Mouse (Mus musculus) megakaryocyte progenitor cell, adult 5-6 weeks (primary cell): ENCODE results near the gene Rasgef1b. TPM values are rescaled to one million over a fixed set of nuclear protein-coding genes. Genes with fewer than 3 reads are reported as not detected.

Experiments
- ATAC-seq: replicated peaks from 2 replicates; pipeline ENCODE4 v1.8.0; 2016; ENCODE audit warnings: mild to moderate bottlenecking, moderate TSS enrichment, inconsistent platforms; ENCODE audit not compliant: poor library complexity
- total RNA-seq, 2 experiments: library from RNA; stranded (forward) in 1 of 2; stranded (reverse) in 1 of 2; fragments of 157-497, 149-512 nt in 1 of 2; fragments of 200-1000 nt in 1 of 2; gene quantifications; 2 replicates each; pipeline versions ENCODE4 v1.2.3 to v1.2.4; 2015 to 2017

Gene Rasgef1b
- total RNA-seq, 2 experiments from 2014 or later: 1.8 to 2.2 TPM

DNA sequence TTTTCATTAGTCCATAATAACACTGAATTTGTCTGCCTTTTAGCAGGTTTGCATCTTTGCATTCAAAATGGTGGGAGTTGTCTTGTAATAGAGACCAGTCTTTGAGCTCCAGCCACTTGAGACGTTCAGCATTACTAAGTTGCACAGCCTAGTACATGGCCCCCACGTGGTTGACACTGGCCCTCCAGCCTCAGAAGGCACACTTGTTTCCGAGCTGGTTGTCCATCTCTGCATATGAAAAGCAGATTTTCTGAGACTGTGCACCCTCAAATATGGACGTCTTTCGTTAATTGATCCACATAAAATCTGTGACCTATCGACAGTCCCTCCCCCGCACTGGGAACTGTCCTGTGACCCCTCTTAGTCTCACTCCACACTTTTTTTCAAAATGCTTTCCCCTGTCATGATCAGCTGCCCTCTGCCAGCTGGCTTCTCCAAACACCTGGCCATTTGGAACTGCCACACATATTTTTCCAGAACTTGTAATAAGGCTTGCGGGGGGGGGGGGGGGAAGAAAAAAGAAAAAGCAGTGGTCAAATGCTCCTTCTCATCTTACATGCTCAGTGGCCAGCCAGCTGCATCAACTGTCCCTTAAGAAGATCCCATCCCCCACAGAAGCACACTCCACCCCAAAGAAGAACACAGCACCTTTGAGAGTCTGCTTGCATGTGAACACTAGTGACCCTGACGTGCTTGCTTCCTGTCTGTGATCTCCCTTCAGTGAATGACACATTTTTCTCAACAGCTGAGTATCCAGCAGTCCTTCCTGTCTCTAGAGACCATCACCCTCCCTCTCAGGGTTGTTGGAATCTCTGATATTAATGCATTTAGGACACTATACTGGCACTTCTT, 231.7 kb downstream of the Rasgef1b start:
- ATAC-seq: no peak

DNA sequence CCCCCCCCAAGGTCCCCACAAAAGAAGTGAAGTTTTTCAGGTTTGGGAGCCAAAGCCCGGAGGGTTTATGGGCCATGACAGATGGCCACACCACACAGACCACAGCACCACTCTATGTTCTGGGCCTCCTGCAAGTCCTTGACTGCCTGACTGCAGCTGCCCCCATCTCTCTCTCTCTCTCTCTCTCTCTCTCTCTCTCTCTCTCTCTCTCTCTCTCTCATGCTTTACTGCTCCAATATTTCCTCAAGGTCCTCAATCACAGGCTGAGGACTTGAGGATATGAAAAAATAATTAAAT, 232.8 kb downstream of the Rasgef1b start:
- ATAC-seq: no peak

DNA sequence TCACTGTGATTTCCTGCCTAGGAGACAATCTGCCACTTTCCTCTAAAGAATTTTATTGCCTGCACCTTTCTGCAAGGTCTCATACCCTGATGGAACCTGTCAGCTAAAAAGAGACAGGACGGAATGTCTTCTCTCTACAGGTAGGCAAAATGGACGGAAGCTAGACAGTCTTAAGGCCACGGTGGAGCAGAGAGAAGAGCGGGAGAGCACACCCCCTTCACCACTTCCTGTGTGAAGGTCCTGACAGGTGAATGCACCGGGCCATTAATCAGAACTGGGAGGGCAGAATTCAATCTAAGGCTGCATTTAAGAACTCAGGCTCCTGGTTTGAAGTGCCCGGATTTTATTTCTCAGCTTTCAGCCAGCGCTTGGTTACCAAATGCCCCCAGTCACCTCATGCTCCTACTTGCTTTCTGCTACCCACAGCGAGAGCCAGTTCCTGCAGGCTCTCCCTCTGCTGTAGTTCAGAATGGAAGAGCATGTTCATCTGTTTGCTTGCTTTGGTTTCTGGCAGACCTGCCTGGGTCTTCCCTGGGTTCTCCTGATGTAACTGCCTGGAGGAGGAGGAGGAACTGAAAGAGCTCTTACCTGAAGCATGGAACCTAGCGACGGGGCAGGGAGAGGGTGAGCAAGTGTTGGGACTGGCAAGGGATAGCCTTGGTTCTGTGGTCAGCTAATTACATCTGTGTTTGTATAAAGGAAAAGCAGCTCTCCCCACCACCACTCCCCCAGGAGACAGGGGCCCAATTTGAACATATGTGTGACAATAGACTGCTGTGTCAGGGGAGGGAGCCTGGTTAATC, 233.3 kb downstream of the Rasgef1b start:
- no peak for ATAC-seq

DNA sequence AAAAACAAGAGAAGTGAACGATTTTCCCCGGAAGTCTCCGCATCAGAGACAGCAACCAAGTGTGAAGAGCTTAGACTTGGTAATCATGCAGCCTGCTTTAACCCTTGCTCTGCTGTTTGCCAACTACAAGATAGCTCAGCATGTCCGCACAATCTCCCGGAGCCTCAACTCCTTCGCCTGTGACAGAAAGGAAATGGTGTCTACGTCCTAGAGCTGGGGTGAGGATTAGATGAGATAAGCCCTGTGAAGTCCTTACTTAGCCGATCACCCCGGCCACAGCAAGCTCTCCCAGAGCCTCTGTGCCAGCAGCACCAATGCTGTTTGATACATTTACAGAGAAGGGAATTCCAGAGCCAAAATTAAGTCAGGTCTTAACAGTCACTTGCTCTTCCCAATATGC, 235.0 kb downstream of the Rasgef1b start:
- no peak for ATAC-seq

DNA sequence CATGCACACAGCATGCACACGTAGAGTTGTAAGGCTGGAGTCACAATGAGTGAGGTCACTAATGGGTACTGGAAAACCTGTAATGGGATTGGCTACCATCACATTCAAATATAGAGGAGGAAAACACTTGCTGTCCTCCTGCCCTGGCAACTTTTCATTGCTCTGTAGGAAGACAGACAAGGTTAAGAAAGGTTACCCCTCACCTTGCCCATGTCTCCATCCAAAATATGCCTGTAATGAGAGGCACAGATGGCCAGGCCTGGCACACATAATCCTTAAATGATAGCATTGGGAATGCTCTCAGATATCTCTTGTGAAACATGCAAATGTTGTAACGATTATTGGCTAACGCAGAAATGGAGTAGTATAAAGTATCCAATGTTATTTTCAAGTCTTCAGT, 235.8 kb downstream of the Rasgef1b start:
- no peak for ATAC-seq

DNA sequence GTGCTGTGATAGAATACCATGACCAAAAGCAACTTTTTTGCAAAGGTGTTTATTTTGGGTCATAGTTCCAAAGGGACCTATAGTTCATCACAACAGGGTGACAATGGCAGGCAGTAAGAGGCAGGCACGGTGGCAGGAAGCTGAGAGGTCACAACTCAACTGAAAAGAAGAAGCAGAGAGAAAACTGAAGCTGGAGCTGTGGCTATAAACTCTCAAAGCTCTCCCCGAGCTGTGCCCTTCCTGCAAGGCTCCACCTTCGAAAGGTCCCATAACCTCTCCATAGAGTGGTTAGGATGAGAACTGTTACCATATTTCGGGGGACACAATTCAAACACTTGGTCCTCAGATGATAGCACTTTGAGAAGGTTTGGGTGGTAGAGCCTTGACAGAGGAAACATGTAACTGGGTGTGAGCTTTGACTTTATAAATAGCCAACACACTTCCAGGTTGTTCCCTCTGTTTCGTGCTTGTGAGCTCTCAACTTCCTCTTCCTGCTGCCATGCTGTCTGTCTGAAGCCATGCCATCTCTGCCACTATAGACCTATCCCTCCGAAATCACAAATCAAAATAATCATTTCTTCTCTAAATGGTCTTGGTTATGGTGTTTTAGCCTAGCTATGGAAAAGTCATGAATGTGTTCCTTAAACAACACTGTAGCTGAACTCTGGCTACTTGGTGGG, 240.2 kb downstream of the Rasgef1b start:
- peak; percentile 55 for ATAC-seq

DNA sequence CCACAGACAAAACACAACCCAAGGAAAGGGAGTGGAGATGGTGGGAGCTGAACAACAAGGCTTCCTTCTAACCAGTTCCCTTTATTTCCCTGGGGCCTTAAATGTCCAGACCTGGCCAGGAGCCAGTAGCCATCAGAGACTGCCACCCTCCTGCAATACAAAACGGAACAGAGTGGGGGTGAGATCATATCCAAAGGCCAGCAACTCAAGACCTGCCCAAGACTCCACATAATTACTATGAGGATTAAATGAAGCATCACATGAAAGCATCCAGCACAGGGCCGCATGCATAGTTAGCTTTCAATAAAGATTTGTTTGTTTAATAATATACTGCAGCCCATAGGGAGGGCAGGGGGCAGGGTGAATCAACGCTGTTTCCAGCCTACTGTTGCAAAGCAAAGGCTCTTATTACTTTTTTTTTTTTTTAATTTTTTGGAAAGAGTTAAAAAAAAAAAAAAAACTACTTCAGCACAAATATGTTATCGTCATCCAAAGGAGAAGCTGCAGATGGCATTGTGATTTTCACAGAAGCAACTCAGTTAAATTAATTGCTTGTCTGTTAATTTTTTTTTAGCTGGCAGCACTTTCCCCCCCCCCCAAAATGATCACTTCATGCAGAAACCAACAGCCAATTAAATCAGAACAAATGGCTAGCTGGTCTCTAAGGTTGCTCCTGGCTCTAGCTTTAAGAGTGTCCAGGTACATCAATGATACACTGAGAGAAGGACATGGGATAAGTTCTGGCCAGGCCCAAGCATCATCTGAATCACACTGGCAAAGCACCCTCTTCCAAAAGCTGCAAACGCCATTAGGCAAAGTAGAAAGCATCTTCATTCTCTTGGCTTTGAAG, 241.6 kb downstream of the Rasgef1b start:
- no peak for ATAC-seq

DNA sequence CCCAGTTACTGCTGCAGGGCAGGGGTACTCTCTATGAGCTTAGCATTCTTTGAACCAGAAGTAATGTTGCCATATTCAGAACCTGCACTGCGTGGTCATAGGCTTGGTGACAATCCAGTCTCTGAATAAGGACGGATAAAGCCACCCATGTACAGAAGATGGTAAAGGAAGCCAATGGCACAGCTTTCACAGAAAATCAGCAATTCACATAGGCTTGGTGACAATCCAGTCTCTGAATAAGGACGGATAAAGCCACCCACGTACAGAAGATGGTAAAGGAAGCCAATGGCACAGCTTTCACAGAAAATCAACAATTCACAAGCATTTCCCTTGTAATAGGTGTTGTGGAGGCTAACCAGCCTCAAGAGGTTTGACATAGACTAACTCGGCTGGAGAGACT, 245.7 kb downstream of the Rasgef1b start:
- no peak for ATAC-seq

DNA sequence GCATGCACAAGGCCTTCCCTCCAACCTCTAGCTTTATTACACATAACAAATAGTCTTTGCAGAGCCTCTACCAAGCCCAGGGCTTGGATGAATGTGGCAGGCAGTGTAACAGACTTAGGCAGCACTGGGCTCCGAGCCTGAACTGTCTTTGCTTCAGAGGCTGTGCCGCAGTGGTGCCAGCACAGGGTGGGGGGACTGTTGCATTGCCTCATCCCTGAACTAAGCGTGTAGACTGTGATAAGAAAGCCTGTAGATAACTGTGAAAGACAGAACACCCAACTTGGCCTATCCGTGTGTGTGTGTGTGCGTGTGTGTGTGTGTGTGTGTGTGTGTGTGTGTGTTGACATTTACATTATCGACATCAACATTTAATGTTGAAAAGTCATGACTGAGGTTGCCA, 246.3 kb downstream of the Rasgef1b start:
- ATAC-seq: peak; percentile 57

DNA sequence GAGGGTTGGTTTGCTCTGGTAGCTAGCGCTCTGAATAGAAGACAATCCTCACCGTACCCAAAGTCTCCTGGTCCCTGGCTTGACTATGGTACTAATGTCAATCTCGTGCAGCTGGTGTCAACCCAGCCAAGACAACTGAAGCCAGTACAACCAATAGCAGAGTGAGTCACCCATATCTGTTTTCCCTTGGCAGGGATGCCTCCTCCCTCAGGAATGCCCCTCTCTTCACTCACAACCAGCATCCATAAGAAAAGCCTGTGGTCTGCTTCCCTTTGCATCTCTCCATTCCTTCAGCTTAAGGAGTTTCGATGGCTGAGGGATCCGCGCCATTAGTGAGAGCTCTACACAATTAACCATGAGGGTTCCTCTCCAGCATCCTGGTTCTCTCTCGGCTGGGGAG, 246.8 kb downstream of the Rasgef1b start:
- ATAC-seq: no peak

DNA sequence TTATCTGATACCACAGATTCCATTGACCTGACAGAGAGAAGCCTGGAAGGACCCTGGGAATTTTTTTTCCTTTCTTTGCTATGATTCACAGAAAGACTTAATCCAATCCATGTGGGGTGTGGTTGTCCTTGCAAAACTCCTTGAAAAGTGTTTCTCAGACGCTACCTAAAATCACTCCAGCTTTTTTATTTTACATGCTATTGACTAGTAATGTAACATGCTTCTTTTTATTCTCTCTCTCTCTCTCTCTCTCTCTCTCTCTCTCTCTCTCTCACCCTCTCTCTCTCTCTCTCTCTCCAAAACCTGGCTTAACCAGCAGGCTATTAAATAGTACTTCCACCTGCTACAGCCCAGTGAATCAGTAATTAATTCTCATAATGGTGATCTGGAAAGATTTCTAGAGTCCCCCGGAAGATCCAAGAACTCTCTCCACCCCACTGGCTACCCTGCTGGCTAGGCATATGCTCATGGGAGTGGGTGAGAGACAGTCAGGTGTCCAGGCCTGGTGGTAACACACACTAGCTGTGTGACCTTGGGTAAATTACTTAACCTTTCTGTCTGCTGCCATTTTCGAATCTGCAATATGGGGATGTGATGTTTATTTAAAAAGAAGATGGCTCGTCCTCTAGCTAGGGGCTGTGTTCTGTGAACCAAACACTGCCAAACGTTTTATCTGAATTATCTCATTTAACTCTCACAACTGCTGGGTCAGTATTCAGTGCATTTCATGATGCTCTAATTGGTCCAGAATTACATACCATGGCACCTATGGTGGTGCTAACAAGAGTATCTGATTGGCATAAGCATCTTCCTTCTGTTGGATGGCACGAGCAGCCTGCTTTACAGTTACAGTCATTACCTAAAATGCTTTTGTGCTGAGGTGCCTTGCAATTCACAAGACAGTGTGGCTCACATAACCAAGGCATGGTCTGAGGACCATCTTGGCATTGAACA, 248.5 kb downstream of the Rasgef1b start:
- ATAC-seq: no peak

DNA sequence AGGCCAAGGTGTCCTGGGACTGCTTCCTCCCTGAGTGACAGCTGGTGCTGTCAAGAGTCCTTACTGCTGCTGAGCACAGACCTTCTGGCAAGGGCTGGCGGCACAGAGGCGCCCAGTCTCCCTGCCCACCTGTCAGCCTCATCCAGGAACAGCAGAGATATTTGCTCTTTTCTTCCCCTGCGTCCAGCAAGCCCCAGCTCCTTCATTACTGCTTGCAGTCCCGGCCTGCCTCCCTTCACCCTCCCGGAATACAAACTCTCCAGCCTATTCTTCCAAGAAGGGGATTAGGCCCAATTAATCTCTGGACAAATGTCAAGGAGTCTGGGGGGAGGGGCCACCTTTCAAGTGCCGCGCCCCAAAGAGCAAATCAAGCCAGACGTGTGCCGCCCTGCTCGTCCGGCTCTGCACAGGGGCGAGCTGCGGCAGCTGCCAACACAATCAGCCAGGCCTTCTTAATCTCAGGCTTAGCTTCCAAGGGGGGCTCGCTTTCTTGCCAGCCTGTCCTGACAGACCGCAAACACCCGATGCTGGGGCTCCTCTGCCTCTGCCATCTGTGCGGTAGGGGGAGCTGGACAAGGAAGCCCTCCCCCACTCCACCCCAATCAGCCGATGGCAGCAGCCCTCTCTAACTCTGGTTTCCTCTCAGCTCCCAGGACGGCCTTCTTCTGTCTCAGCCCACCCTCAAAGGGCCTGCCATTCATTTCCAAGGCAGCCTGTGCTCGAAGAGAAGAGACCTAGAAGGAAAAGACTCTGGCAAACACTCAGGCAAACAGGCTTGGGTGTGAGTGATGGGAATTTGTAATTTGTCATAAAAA, 249.4 kb downstream of the Rasgef1b start:
- ATAC-seq: peak; percentile 62

DNA sequence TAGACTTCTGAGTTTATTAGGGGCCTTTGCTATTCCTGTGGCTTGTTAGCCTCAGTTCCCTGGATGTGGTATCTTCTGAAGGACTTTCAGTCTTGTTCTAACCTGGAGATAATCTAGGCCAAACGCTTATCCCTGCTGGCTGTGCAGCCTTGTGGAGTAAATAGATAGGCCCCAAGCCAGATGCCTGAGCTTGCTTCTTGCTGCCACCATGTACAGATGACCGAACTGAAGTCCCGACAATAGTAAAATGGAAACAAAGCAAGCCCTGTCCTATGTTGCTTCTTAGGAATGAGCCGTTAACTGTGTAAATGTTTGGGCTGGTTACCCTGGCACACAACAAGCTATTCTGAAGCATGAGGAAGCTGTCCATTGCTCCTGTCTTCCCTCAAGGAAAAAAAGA, 250.1 kb downstream of the Rasgef1b start:
- peak; percentile 62 for ATAC-seq

DNA sequence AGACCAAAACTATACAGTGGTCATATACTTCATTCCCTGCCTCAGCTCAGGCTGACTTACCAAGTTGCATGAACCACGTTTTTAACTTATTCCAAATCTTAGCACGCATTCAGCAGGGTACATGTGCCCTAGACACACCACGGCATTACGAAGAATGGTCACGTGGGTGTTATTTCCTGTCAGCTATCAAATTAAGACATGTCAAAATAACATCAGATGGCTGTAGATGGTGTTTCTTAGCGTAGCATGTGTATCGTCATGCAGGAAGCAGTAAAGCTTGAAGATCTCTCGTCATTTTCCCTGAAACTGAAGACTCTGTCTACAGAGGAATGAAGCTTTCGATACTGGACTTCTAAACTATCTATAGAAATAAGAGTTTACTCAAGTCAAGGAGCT, 251.4 kb downstream of the Rasgef1b start:
- no peak for ATAC-seq

DNA sequence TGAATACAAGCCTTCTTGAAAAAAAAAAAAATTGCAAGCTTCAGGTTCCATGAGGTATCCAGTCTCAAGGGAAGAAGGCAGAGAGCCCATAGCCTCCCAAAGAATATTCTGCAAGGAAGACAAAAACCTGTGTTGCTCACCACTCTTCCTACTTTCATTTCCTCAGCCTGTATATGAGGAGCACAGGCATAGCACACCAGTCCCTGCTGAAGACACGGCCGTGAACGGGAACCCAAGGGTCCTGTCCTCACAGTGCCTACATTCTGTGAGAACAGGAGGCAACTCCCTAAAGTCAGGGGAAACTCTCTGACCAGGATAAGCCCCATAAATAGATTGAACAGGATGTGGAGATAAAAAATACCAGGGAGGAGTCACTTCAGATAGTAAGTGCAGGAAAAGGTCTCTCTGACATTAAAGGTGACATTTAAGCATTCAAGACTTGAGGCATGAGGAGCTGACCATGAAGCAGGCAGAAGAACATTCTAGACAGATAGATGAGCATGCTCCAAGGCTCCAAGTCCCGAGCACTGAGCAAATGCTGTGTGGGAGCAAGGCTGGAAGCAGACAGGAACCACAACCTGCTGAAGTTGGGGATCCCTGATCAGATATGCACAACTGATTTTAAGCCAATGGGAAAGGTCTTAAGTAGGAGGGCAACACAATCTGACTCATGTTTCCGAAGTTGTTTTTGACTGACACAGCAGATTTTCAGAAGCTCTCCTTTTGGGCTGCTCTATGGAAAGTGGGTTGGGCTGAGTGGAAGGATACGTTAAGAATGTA, 252.0 kb downstream of the Rasgef1b start:
- ATAC-seq: no peak

DNA sequence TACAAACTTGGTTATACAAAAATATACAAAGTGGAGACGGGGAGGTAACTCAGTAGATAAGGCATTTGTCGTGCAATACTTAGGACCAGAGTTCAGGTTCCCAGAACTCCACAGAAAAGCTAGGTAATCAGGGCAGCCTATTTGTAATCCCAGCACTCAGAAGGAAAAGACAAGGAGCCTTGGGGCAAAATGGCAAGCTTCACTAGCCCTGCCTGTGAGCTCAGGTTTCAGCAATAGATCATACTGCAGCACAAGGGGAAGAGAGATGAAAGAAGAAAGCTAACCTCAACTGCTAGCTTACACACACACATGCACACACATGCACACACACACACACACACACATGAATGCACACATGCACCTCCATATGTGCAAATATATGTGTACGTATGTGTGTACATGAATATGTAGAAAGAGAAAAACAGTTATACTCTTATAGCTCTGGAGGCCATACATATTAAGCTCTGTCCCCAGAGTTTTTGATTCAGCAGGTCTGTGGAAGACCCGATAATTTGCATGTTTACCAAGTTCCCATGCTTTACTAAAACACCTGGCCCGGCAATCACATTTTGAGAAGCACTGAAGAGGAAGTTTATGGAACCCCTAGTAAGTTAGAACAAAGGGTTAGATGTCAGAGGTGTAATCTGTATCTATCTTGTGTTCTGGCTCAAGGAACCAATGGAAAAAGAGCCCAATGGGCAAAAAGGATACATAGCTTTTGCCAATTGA, 256.1 kb downstream of the Rasgef1b start:
- no peak for ATAC-seq

DNA sequence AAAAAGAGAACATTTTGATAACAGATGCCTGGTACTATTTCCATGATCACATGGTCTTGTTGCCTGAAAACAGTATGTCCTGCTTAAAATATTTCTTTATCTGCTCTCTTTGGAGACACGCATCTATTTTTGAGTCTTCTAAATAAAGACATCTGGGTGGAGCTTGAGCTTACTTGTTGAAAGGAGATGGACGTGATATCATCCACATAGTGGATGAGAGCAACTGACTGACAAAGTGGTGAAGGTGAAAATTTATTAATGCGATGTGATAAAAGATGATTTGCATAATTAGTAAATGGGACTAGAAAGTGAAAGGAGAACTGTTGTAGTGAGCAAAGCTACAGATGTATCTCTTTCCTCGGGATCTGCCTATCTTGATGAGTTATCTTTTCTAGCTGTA, 257.1 kb downstream of the Rasgef1b start:
- ATAC-seq: no peak
